In the genomic region with DNA sequence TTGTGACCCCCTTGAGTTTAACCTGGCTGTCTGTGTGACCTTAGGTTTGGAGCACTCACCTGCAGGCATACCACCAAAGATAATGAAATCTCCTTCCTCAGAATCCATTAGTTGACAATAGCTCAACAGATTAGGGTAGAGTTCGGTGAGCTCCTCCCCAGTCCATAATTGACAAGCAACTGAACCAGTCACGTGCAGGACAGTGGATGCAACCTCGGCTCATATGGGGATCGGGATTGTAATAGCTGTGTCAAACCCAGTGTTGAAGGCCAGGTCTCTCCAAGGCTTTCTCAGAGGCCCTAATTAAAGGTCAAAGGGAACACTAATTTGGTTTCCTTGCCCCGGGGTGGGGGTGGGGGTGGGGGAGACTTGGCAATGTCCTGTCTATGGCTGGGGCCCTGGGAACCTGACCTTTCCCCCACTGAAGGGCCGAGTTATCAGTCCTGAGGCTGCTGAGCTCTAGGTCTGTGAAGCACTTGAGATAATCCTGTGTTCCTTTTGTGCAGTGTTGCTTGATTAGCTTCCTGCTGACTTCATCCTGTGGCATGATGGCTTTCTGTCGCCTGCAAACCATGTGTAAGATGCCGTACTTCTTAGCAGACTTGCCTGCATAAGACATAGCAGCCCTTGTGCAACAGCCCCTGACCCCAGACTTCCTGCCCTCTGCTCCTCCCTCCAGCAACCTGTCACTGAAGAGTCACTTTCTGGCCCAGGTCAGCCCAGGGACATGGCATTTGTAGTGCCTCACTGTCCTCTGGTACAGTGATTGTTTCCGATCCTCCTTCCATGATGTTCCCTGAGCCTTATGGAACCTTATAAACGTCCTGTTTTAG, we compare ENCODE assay signal across 13 mouse cellular contexts.
DNase-seq lines count a peak whose midpoint lies in the region; ATAC-seq and TF ChIP-seq lines count a peak whose summit lies in the region.
"Had no signal": no experiment of that assay in that cellular context is flagged by ENCODE, and none has a peak within 500 bp of the region (broad histone marks: within the 10 kb centered on the region; RNA-seq: fewer than 3 reads in every experiment).

No protein-coding gene starts in this region.

- H3K27me3 ChIP-seq in intestine, postnatal 0 days (replicated peaks; ENCODE audit: control insufficient read depth, insufficient read depth, low read length): no peaks in the 10 kb centered on the region
- no peaks in the 10 kb centered on the region for H3K27me3 ChIP-seq in intestine, embryonic 15.5 days (replicated peaks)
- H3K27me3 ChIP-seq in liver, embryonic 13.5 days: no peaks in the 10 kb centered on the region
- H3K27me3 ChIP-seq: midbrain, embryonic 15.5 days had no signal

- TF ChIP-seq CTCF in intestine, postnatal 0 days (IDR thresholded peaks at IDR 0.05; ENCODE audit: low read depth): no peak

- no peaks in the 10 kb centered on the region for H3K36me3 ChIP-seq in intestine, postnatal 0 days (ENCODE audit: control insufficient read depth, insufficient read depth)
- no peaks in the 10 kb centered on the region for H3K36me3 ChIP-seq in intestine, embryonic 15.5 days
- H3K36me3 ChIP-seq in liver, embryonic 13.5 days: no peaks in the 10 kb centered on the region
- H3K36me3 ChIP-seq: midbrain, embryonic 15.5 days had no signal

- peak; percentile 32 for DNase-seq in adrenal gland, postnatal 14 days
- peak; percentile 35 for DNase-seq in embryo, embryonic 9.5 days (ENCODE audit: extremely low spot score)
- DNase-seq in liver, embryonic 13.5 days: no peak
- no peak for DNase-seq in urinary bladder, postnatal 25 days (ENCODE audit: low spot score)
- no peak for DNase-seq in right cerebral cortex, postnatal 25 days
- DNase-seq: kidney, adult 18-20 months; lung, adult 18-20 months; right cerebral cortex, postnatal 14 days; thymus, postnatal 4 days had no signal

- no peak overlapping the region for H3K4me3 ChIP-seq in intestine, postnatal 0 days (ENCODE audit: low read depth, low read length)
- no peak overlapping the region for H3K4me3 ChIP-seq in intestine, embryonic 15.5 days (replicated peaks)
- no peak overlapping the region for H3K4me3 ChIP-seq in liver, embryonic 13.5 days (replicated peaks)
- H3K4me3 ChIP-seq: left cerebral cortex, adult 2 months; midbrain, embryonic 15.5 days had no signal

- no peak overlapping the region for H3K27ac ChIP-seq in intestine, postnatal 0 days (ENCODE audit: low read depth, low read length)
- H3K27ac ChIP-seq in intestine, embryonic 15.5 days: no peak overlapping the region
- no peak overlapping the region for H3K27ac ChIP-seq in liver, embryonic 13.5 days
- H3K27ac ChIP-seq: left cerebral cortex, adult 2 months; midbrain, embryonic 15.5 days had no signal

- no peak overlapping the region for H3K4me2 ChIP-seq in intestine, postnatal 0 days (replicated peaks; ENCODE audit: low read depth)
- no peak overlapping the region for H3K4me2 ChIP-seq in intestine, embryonic 15.5 days (replicated peaks)
- H3K4me2 ChIP-seq in liver, embryonic 13.5 days: no peak overlapping the region
- H3K4me2 ChIP-seq: midbrain, embryonic 15.5 days had no signal

- ATAC-seq in intestine, postnatal 0 days: peak; percentile 31; the same call in 1 of the 2 replicates
- ATAC-seq in intestine, embryonic 15.5 days: no peak
- ATAC-seq in liver, embryonic 13.5 days (ENCODE audit: low read depth): peak; percentile 26; the same call in 1 of the 2 replicates
- ATAC-seq: midbrain, embryonic 15.5 days had no signal

- H3K9ac ChIP-seq in intestine, postnatal 0 days (ENCODE audit: low read depth, low read length): no peak overlapping the region
- no peak overlapping the region for H3K9ac ChIP-seq in intestine, embryonic 15.5 days
- H3K9ac ChIP-seq in liver, embryonic 13.5 days: no peak overlapping the region
- H3K9ac ChIP-seq: midbrain, embryonic 15.5 days had no signal

- H3K4me1 ChIP-seq in intestine, postnatal 0 days (replicated peaks; ENCODE audit: control insufficient read depth, insufficient read depth, low read length): no peaks in the 10 kb centered on the region
- H3K4me1 ChIP-seq in intestine, embryonic 15.5 days (replicated peaks): peaks cover 7% of the 10 kb centered on the region; the same call in 1 of the 2 replicates
- H3K4me1 ChIP-seq in liver, embryonic 13.5 days (replicated peaks): no peaks in the 10 kb centered on the region

- 48% methylated on average over 10 of the region's 10 CpGs for WGBS in intestine, postnatal 0 days
- WGBS in intestine, embryonic 15.5 days: 53% methylated on average over 10 of the region's 10 CpGs
- 38% methylated on average over 10 of the region's 10 CpGs for WGBS in liver, embryonic 13.5 days (ENCODE audit: insufficient replicate concordance)

- no peaks in the 10 kb centered on the region for H3K9me3 ChIP-seq in intestine, postnatal 0 days (ENCODE audit: control insufficient read depth)
- no peaks in the 10 kb centered on the region for H3K9me3 ChIP-seq in intestine, embryonic 15.5 days
- H3K9me3 ChIP-seq in liver, embryonic 13.5 days (replicated peaks): no peaks in the 10 kb centered on the region
- H3K9me3 ChIP-seq: midbrain, embryonic 15.5 days had no signal

Comparison
In these comparisons a context has a peak if more than half of its experiments do, and no peak if none do; other contexts are left out.
1. DNase-seq: peak in adrenal gland, postnatal 14 days (single experiment) and embryo, embryonic 9.5 days (single experiment); none in liver, embryonic 13.5 days (single experiment), urinary bladder, postnatal 25 days (single experiment) and right cerebral cortex, postnatal 25 days (single experiment).